Mouse (Mus musculus): ENCODE data around the gene Ksr1. TPM values are rescaled to one million over a fixed set of nuclear protein-coding genes. Genes with fewer than 3 reads are reported as not detected.

Ksr1 gene
- polyA plus RNA-seq, 1 experiment: 20.6 TPM

DNA sequence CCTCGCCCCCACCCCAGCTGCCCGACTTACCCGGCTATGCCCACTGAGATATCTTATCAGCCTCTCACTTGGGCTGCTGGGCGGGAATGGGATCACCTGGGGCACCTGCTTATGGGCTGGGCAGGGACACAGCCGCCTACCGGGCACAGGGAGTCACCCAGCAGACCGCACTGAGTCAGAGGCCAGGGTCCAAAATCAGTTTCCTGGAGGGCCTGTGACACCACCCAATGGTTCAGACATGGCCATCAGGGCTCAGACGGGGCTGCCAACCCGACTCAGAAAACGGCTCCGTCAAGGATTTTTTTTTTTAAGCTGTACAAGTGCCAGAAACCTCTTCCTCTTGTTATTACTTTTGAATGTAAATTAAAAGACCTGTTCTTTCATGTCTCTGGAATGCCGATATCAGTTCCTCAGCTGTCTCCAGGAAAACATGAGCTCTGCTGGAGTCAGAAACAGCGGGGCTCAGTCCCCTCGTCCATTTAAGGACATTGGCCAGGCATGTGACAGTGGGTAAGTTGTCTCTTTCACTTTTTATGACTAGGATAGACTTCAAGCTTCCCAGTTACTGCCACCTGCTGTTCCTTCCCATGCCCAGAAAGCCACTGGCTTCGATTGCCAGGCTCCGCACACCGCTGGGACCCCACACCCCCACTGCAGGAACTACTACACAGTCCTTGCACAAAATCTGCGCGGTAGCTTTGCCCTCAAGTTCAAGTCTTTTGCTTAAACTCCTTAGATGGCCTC lies 33.5 kb downstream of the Ksr1 start:
- Histone ChIP-seq H3K36me3 (ENCODE audit: control insufficient read depth, insufficient read depth) (no peaks in the 10 kb centered on the region), H3K4me3 (no peak overlapping the region), H3K27me3 (ENCODE audit: control insufficient read depth, insufficient read depth, insufficient read length) (no peaks in the 10 kb centered on the region), H3K4me2 (ENCODE audit: low read depth) (peak overlapping the region; percentile 3), H3K79me2 (ENCODE audit: control insufficient read depth, insufficient read depth) (no peaks in the 10 kb centered on the region), H3ac (ENCODE audit: control insufficient read depth, insufficient read length) (no peak overlapping the region)
- TF ChIP-seq TCF3 (IDR thresholded peaks at IDR 0.05; ENCODE audit: insufficient read length, low read depth) (no peak), MYOD1 (IDR thresholded peaks at IDR 0.05; ENCODE audit: control insufficient read depth in 1 of 3, insufficient read length in 2 of 3, low read depth in 2 of 3) (peak in 1 of 3 experiments; percentile 25), MYOG (IDR thresholded peaks at IDR 0.05; ENCODE audit: control insufficient read depth in 1 of 3, insufficient read depth in 1 of 3, insufficient read length in 2 of 3, low read depth in 2 of 3) (peak in 1 of 3 experiments; percentile 31), SRF (IDR thresholded peaks at IDR 0.05; ENCODE audit: control insufficient read depth, insufficient read length, low read depth) (peak; percentile 75)

DNA sequence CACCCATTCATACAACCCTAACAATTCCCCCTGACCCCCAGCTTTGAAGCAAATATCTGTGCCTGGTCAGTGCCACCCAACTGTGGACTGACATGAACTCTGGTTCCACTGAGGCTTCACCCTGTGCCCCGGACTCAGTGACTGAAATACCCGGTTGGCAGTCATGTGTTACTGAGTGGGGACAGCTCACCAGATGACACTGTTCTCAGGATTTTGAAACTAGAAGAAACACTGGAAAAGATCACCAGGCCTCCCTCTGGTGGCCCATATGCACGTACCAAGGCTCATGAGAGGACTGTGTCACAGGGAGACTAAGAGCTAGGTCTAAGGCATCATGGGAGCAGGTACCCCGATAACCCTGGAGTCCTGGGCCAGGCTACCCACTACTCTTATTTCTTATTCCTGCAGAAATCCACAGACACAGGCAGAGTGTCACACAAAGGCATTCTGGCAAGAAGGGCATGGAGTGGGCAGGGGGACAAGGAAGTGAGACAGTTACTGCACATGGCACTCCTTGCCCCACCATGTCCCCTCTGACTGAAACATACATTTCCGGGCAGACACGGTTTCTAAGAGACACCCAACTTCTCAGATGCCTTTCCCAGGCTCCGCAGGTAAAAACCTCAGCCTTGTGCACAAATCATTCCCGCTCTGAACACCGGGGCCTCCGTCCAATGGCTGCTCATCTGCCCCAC lies 34.2 kb downstream of the Ksr1 start:
- no peaks in the 10 kb centered on the region for H3K36me3 ChIP-seq (ENCODE audit: control insufficient read depth, insufficient read depth)
- no peak overlapping the region for H3K4me2 ChIP-seq (ENCODE audit: low read depth)
- no peak for TF ChIP-seq MYOG (IDR thresholded peaks at IDR 0.05; ENCODE audit: control insufficient read depth in 1 of 3, insufficient read depth in 1 of 3, insufficient read length in 2 of 3, low read depth in 2 of 3)
- TF ChIP-seq REST (IDR thresholded peaks at IDR 0.05; ENCODE audit: insufficient read depth, insufficient read length): no peak
- no peak for TF ChIP-seq USF1 (IDR thresholded peaks at IDR 0.05; ENCODE audit: low read depth)
- no peak for TF ChIP-seq MAX (IDR thresholded peaks at IDR 0.05; ENCODE audit: low read depth)
- TF ChIP-seq CEBPB (IDR thresholded peaks at IDR 0.05; ENCODE audit: insufficient read depth, poor library complexity, severe bottlenecking): no peak
- TF ChIP-seq POLR2A (IDR thresholded peaks at IDR 0.05; ENCODE audit: insufficient read length, low read depth): no peak
- no peak for TF ChIP-seq SRF (IDR thresholded peaks at IDR 0.05; ENCODE audit: control insufficient read depth, insufficient read length, low read depth)
- TF ChIP-seq MYOD1 (IDR thresholded peaks at IDR 0.05; ENCODE audit: control insufficient read depth in 1 of 3, insufficient read length in 2 of 3, low read depth in 2 of 3): no peak
- no peak for TF ChIP-seq TCF3 (IDR thresholded peaks at IDR 0.05; ENCODE audit: insufficient read length, low read depth)
- TF ChIP-seq POLR2AphosphoS2 (IDR thresholded peaks at IDR 0.05; ENCODE audit: insufficient read length, low read depth): no peak
- no peak for TF ChIP-seq E2F4 (IDR thresholded peaks at IDR 0.05; ENCODE audit: insufficient read depth)
- TF ChIP-seq TCF12 (IDR thresholded peaks at IDR 0.05; ENCODE audit: insufficient read depth, poor library complexity, severe bottlenecking): no peak
- no peaks in the 10 kb centered on the region for H3K79me2 ChIP-seq (ENCODE audit: control insufficient read depth, insufficient read depth)
- no peak overlapping the region for H3ac ChIP-seq (ENCODE audit: control insufficient read depth, insufficient read length)
- H3K4me3 ChIP-seq: no peak overlapping the region
- no peaks in the 10 kb centered on the region for H3K27me3 ChIP-seq (ENCODE audit: control insufficient read depth, insufficient read depth, insufficient read length)

DNA sequence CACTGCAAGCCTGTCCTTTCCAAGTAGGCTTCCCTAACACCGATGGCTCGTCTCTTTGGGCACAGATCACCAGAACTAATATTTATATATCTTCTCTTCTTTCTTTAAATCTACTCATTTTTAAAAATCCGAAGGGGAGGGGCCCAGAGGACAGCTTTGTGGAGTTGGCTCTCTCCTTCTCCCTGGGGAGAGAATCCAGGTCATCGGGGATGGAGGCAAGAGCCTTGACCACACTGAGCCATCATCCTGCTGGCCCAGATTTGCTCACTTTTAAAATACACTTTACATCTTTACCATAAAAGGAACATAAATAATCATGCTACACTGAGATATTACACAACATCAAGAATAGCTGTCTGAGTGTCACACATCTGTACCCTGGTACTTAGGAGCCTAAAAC lies 35.8 kb downstream of the Ksr1 start:
- Histone ChIP-seq H3K4me2 (ENCODE audit: low read depth) (no peak overlapping the region), H3K4me3 (no peak overlapping the region), H3K36me3 (ENCODE audit: control insufficient read depth, insufficient read depth) (no peaks in the 10 kb centered on the region), H3K27me3 (ENCODE audit: control insufficient read depth, insufficient read depth, insufficient read length) (no peaks in the 10 kb centered on the region), H3ac (ENCODE audit: control insufficient read depth, insufficient read length) (no peak overlapping the region), H3K79me2 (ENCODE audit: control insufficient read depth, insufficient read depth) (no peaks in the 10 kb centered on the region)
- TF ChIP-seq REST (IDR thresholded peaks at IDR 0.05; ENCODE audit: insufficient read depth, insufficient read length) (no peak), POLR2AphosphoS2 (IDR thresholded peaks at IDR 0.05; ENCODE audit: insufficient read length, low read depth) (no peak), USF1 (IDR thresholded peaks at IDR 0.05; ENCODE audit: low read depth) (no peak), POLR2A (IDR thresholded peaks at IDR 0.05; ENCODE audit: insufficient read length, low read depth) (no peak), SRF (IDR thresholded peaks at IDR 0.05; ENCODE audit: control insufficient read depth, insufficient read length, low read depth) (no peak), MYOD1 (IDR thresholded peaks at IDR 0.05; ENCODE audit: control insufficient read depth in 1 of 3, insufficient read length in 2 of 3, low read depth in 2 of 3) (no peak), E2F4 (IDR thresholded peaks at IDR 0.05; ENCODE audit: insufficient read depth) (no peak), TCF12 (IDR thresholded peaks at IDR 0.05; ENCODE audit: insufficient read depth, poor library complexity, severe bottlenecking) (no peak), CEBPB (IDR thresholded peaks at IDR 0.05; ENCODE audit: insufficient read depth, poor library complexity, severe bottlenecking) (no peak), MYOG (IDR thresholded peaks at IDR 0.05; ENCODE audit: control insufficient read depth in 1 of 3, insufficient read depth in 1 of 3, insufficient read length in 2 of 3, low read depth in 2 of 3) (no peak), TCF3 (IDR thresholded peaks at IDR 0.05; ENCODE audit: insufficient read length, low read depth) (no peak), MAX (IDR thresholded peaks at IDR 0.05; ENCODE audit: low read depth) (no peak)

DNA sequence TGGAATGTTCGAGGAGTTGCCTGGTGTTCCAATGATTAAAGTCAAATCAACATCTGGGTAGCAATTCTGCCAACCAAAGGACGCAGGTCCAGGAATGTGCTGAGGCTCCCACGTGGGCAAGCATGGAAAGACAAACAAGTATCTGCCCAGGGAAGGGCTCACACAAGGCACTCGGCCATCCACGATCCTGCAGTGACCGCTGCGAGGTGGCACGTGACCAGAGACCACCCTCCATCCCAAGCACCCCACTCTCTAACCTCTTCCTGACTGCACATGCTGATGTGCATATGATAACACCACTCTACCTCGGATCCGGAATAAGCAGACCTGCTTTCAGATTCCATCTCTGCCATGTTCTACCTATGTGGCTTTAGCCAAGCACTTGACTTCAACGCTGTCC lies 38.3 kb downstream of the Ksr1 start:
- no peak overlapping the region for H3K4me2 ChIP-seq (ENCODE audit: low read depth)
- no peaks in the 10 kb centered on the region for H3K79me2 ChIP-seq (ENCODE audit: control insufficient read depth, insufficient read depth)
- H3K36me3 ChIP-seq (ENCODE audit: control insufficient read depth, insufficient read depth): no peaks in the 10 kb centered on the region
- TF ChIP-seq CEBPB (IDR thresholded peaks at IDR 0.05; ENCODE audit: insufficient read depth, poor library complexity, severe bottlenecking): no peak
- TF ChIP-seq SRF (IDR thresholded peaks at IDR 0.05; ENCODE audit: control insufficient read depth, insufficient read length, low read depth): no peak
- TF ChIP-seq TCF12 (IDR thresholded peaks at IDR 0.05; ENCODE audit: insufficient read depth, poor library complexity, severe bottlenecking): no peak
- TF ChIP-seq MAX (IDR thresholded peaks at IDR 0.05; ENCODE audit: low read depth): no peak
- TF ChIP-seq TCF3 (IDR thresholded peaks at IDR 0.05; ENCODE audit: insufficient read length, low read depth): no peak
- no peak for TF ChIP-seq MYOG (IDR thresholded peaks at IDR 0.05; ENCODE audit: control insufficient read depth in 1 of 3, insufficient read depth in 1 of 3, insufficient read length in 2 of 3, low read depth in 2 of 3)
- TF ChIP-seq E2F4 (IDR thresholded peaks at IDR 0.05; ENCODE audit: insufficient read depth): no peak
- no peak for TF ChIP-seq POLR2A (IDR thresholded peaks at IDR 0.05; ENCODE audit: insufficient read length, low read depth)
- TF ChIP-seq POLR2AphosphoS2 (IDR thresholded peaks at IDR 0.05; ENCODE audit: insufficient read length, low read depth): no peak
- no peak for TF ChIP-seq USF1 (IDR thresholded peaks at IDR 0.05; ENCODE audit: low read depth)
- no peak for TF ChIP-seq MYOD1 (IDR thresholded peaks at IDR 0.05; ENCODE audit: control insufficient read depth in 1 of 3, insufficient read length in 2 of 3, low read depth in 2 of 3)
- no peak for TF ChIP-seq REST (IDR thresholded peaks at IDR 0.05; ENCODE audit: insufficient read depth, insufficient read length)
- no peak overlapping the region for H3K4me3 ChIP-seq
- no peak overlapping the region for H3ac ChIP-seq (ENCODE audit: control insufficient read depth, insufficient read length)
- no peaks in the 10 kb centered on the region for H3K27me3 ChIP-seq (ENCODE audit: control insufficient read depth, insufficient read depth, insufficient read length)
